Mouse (Mus musculus) stomach, postnatal 0 days (tissue): ENCODE measurements around the gene Skap1.

Source experiments
- CTCF ChIP-seq: IDR thresholded peaks from 2 replicates; pipeline ENCODE4 v1.5.1; 2016; ENCODE audit warnings: antibody characterized with exemption, low read depth, mild to moderate bottlenecking, moderate library complexity
- EP300 ChIP-seq: optimal IDR thresholded peaks from 2 replicates; pipeline ENCODE3; 2016; ENCODE audit warnings: antibody characterized with exemption

GRCm38 (mm10) chr11:96429062-96429461 is 35.3 kb upstream of the Skap1 start:
- no peak for TF ChIP-seq CTCF
- TF ChIP-seq EP300: no peak
